Mouse (Mus musculus) adrenal gland, adult 8-10 months (tissue): ENCODE results near the gene Sema6d. TPM values are rescaled to one million over a fixed set of nuclear protein-coding genes. Genes with fewer than 3 reads are reported as not detected.

Experiments used
- DNase-seq: peaks from one replicate; pipeline ENCODE4 v3.0.0; 2022
- total RNA-seq, 4 experiments: library from RNA; stranded (reverse); gene quantifications; 2 replicates each; pipeline ENCODE4 v1.2.4; 2022

Gene Sema6d
- total RNA-seq, 4 experiments from 2014 or later: 5.1 to 12.7 (median 10.7) TPM

DNA sequence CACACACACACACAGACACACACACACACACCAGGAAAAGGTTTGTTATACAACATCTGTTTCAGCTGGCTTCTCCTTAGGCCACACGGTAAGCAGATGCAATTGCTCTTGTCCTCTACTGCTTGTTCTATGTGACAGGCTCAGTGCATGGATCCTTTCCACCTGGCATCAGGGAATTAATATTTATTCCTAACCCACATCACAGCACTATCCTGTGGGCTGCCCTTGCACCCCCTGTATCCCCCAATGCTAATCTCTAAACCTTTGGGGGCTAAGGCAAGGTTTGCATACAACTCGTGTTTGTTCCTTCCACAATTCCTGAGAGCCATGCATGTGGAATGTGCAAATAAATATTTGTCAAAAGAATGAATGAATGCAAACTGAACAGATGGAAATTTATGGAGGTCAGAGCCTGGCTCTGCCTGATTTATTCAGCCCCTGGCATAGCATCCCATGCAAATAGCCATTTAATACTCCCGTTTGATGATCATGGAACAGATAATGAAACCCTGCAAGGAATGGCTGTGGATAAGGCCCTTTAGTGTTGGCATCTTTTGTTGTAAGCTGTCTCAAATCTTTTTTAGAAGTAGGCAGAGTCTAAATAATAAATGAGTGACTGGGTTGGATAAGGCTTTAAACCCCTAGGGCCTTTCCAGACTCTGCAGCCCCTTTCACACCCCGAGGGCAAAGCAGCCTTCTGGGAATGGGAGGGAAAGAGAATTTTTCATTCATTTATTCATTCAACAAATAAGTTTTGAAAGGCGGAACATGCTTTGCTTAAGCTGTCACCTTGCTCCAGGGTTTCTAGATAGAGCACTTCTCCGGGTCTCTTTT is 383.1 kb downstream of the Sema6d start:
- DNase-seq: no peak

DNA sequence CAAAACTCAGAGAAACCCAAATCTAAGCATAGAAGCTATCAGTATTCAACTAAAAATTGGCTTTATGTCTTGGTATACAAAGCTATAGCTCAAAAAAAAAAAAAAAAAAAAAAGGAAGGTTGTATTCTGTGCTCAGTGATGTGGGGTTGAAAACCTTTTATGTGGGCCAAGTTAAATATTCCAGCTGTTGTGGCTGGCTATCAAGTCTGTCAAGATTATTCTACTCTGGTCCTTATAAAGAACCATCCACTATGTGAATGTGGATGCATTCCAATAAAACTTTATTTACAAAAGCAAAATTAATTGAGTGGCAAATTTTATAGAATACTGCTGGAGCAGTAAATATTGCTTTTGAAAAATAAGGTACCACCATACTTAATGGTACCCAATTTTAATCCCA is 388.1 kb downstream of the Sema6d start:
- DNase-seq: no peak

DNA sequence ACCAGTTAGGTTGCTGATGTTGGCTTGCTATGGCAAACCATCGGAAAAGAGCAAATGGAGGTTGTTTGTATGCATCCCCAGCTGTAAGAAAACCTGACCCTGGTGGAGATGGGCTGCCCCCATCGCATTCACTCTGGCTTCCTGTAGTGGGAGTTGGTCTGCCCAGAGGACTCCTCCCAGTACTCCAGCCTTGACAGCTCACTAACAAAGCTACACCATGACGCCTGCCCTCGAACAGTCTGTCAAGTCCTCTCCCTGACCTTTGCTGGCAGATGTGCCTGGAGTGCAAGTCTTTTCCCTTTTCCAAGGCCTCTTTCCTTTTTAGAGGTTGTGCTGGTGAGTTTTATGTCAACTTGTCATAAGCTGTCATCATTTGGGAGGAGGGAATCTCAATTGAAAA is 388.8 kb downstream of the Sema6d start:
- DNase-seq: peak; percentile 17

DNA sequence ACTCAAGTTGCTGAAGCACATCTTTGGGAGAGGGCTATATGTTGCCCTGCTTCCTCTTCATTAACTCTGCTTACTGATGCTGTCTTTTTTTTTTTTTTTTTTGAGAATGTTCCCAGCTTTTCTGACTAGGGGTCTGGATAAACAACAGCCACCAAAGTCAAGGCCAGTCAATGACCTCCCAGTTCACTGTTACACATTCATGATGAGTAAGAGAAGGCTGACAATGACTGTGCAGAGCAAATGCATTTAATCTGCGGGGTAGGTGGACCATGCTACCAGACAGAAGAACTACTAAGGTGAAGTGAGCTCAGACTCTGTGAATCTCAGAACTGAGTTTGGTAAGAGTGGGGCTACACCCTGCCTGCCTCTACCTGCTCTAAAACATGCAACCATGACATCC is 396.0 kb downstream of the Sema6d start:
- peak; percentile 5 for DNase-seq

DNA sequence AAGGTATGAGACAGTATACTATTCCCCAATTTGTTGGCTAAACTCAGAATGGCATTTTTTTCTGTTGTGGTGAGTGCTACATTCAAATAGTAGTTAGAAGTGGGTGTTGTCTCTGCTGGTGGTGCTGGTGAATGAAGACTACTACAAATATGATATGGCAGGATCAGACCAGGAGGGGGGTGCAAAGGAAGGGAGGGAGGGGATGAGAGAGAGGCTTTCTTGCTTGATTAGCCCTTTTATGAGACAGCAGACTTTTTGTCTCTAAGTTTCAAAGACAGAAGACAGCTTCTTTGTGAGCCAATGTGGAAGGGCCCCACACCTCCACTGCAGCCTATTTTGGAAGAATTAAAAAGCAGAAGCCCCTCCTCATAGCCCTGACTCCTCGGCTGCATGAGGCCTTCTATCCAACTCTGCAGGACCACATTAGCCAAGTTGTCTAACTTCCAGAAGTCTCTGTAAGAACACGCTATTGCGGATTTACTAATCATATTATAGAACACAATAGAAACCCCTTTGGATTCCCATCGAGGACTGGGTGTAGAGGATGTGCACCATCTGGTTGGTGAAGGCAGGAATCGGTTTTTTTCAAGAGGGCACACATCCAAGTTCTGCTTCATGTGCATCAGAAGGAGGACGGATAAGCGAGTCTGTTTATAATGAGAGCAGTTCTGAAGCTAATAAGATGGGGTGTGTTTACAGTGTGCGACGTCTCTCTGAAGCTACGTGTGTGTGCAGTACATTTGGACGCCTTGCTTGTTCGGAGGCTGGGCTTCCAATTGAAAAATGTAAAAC is 400.4 kb downstream of the Sema6d start:
- no peak for DNase-seq

DNA sequence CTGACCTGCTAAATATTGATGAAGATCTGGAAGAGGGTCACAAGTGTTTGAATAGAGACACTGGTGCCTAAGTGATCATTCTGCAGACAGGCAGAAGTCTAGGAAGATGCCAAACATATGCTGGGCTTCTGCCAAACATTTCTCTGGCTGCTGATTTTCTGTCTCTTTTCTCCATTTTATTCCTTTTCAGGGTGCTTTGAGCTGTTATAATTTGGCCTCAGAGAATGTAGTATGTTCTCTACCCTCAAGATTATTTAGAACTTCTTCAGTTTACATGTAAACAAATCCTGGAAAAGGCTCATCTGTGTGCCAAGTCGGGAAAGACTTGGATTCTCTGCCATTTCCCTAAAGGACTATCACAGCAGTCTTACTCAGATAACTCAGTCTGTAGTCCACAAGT is 406.0 kb downstream of the Sema6d start:
- no peak for DNase-seq

DNA sequence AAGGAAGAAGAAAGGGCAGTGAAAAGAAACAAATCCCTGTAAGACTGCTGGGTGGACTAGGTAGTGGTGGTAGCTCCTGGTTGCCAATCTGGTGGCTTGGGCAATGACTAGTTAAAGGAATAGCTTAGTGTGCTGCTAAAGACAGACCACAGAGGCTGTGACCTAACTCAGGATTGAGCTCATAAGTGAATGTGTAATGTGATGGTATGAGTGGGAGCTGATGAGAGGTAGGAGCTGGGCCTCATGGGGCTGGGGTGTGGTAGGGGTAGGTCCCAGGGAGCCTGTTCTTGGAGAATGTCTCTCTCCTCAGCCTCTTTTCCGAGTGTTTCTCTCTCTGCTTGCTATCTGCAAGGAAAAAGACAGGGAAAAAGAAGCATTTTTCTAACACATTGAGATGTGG is 409.9 kb downstream of the Sema6d start:
- no peak for DNase-seq

DNA sequence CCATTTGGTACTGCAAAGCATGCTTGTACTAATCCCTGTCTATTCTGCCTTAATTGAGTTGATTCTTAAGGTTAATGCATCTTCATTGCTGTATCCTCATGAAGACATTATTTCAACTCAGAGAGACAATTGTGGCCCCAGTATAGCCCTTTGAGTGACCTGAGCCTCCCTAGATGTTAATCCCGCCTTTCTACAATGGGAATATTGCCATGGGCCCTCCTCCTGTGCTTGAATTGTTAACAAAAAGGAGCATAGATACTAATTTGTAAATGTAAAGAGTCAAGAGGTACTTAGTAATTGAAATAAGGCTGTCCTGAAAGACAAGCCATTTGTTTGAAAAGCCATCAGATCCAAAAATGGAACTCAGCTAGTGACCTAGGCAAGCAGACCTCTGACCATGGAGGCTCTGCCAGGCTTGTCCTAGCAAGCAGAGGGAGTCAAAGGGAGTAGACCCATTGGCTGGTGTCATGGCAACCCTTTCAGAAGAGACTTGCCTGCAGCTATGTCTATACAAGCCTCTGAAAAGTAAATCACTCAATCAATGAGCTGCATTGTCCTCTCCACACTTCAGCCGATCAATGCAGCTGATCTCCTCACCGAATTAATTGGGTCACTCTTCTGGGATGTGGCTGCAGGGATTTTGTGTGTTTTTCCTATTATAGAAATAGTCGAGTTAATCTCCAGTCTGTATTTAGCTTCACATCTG is 416.2 kb downstream of the Sema6d start:
- DNase-seq: no peak

DNA sequence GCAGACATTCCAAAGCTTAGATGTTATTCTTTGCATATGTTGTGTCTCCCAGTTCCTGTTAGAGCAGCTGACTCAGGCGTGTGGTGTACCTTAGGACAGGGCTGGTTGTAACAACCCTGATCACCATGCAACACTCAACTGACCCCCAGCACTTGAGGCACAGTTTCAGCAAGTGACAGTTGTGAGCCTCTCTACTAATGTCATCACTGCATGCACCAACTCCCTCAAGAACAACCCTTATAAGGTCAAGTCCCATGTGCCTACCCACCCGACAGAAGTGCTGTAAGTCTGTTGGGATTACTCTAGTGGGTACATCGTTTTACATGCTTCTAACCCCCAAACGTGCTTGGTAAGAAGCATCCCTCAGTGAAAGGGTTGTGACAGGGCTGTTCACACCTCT is 418.0 kb downstream of the Sema6d start:
- DNase-seq: no peak

DNA sequence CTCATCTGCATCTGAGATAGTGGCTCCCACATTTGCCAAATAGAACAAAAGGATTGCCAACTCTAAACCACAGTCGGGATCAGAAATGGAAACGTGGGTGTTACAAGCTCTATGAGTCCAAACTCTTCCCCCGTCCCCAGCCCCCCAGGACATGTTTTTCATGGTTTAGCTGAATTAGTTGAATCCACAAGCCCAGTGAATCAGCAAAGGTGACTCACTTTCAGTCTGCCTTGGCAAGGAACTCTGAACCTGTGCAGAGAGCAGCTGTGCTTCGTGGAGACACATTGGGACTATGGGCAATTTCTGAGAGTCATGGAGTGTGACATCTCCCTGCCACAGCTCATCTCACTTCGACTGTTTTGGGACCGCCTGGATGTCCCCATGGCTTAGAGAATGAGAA is 419.7 kb downstream of the Sema6d start:
- no peak for DNase-seq

DNA sequence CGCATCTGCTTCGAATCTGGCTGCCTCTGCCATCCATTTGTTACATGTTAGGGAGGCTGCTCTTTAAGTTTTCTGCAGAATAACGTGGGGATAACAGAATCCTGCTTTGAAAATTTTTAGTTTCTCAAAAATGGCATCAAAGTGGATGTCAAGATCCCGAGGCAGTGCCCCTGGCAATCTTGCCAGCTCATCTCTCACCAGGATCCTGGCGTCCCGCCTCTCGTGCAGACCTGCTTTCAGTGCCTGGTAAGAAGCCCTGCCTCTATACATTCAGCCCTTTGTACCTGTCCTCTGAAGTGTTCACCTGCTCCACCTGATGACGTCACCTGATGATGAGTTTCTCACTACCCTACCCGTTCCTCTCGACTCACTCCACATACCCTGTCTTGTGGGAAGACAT is 422.1 kb downstream of the Sema6d start:
- no peak for DNase-seq

DNA sequence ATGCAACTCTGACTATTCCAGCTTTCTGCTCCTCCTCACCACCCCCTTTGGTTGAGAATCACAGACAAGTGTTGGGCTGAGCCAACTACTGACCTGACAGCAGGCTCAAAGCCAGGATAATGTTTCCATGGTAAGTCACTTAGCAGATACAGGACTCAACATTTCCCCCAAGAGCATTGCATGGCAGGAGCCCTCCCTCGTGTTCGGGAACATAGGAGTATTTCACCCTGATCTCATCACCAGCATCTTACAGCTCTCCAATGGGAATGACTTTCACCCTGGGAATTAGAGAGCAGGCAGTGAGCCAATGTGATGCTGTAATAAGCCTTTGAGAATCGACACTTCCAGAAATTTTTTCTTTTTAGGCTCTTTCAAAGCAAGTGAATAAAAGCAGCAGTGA is 432.7 kb downstream of the Sema6d start:
- DNase-seq: no peak

DNA sequence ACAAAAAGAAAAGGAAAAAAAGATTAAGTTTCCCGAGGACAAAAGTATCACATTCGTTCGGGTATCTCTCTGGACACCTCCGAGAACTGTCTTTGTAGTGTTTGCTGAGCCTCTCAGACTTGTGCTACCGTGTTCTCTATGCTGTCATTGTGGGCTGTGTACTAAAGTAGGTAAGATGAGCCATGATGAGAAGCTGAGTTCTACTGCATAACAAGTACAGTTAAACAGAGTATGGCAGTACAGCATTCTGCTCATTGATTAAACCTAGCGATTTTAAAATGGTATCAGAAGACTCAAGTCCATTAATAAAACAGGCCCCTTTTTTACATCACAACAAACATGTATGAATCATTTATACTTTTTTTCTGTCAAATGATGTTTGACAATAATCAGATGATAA is 433.9 kb downstream of the Sema6d start:
- no peak for DNase-seq

DNA sequence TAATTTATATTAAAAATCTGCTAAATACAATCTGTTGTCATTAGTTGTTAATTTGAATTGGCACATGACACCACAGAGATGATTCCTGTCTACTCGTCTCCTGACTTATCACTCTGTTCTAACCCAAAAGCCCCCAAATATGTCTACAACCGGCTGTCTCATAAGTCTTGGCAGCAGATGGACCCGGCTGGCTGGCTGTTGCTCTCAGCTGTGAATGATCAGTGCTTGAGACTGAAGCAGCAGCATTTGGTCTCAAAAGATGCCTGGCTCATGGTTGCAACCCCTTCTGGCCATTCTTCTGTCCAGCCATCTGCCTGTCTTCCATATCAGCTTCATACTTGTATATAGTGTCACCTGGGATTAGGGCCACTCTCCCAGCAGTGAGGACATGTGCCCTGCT is 434.4 kb downstream of the Sema6d start:
- no peak for DNase-seq

DNA sequence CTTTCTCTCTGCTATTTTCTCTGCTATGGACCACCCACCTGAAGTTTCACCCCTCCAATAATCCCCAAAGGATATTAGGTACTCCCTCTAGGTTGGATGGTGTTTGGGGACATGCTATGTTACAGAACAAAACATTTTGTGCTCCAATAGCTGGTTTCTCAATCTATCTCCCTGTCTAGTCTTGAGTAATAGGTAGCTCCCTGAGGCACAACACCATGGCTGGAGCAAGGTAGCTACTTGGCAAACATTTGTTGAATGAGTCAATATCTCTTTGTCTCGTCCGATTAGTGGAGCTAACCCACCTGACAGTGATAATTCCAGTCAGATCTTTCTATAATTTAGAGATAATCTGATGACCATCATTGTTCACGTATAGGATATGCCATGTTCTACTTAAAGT is 437.9 kb downstream of the Sema6d start:
- DNase-seq: no peak

DNA sequence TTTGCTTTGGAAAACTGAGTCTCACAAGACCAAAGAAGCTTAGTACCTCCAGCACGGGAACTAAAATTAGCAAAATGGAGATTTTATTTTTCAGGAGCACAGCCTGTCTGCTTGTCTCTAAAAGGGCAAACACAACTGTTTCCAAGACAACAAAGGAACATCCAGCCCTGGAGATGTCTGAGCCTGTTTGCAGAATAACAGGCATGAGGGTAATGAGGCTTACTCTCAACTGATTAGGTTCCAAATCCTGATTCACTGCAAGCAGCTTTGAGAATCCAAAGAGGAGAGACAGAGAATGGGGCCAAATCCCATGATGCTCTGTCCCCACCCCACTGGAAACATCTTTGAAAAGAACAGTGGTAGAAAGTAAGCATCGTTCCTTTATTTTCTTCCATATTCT is 440.7 kb downstream of the Sema6d start:
- DNase-seq: no peak

DNA sequence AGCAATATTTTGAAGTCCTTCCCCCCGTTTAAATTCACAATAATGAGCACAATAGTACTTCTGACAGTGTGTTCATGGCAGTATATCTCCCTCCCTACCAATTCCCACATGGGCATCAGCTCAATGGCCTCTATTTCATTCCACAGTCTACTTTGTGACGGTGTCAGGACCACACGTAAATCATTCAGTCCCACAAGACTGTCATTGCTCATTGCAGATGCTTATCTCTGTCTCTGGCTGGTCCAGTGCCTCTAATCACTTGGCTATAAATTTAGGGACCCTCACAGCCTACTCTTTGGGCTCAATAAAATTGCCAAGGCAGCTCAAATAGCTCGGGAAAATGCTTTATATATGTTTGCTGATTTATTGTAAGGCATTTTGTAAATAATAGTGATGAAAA is 441.3 kb downstream of the Sema6d start:
- DNase-seq: no peak

DNA sequence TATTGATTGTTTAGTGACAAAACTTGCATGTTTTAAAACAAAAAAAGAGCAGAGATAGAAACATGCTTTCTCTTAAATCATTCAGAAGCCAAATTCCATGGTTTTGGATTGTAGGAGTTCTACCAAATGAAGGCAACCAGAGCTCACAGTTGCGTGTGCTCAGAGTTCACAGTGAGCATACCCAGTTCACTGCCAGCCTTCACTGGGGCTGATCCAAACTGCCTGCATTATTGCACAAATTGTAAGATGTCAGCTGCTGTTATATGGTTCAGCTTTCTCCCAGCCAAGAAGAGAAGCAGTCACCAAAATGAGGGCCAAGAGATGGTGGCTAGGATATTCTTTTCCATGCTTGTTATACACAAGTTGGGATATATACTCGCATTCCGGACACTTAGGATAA is 443.1 kb downstream of the Sema6d start:
- DNase-seq: no peak

DNA sequence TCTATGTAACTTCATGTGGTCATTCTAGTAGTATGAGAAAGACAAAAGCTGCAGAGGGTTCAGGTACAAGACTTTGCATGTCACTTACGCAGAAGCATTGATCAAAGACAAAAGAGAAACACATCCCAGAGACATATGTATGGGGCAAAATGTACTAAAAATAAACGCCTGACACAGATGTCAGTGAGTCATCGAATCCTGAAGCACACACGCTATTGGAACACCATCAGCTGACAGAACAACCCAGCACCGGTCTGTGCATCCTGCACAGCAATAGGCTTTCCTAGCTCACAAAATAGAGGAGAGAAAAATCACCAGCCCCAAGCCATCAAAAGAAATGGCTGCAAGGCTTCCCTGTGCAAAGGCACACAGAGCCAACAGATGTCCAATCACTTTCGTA is 443.8 kb downstream of the Sema6d start:
- no peak for DNase-seq

DNA sequence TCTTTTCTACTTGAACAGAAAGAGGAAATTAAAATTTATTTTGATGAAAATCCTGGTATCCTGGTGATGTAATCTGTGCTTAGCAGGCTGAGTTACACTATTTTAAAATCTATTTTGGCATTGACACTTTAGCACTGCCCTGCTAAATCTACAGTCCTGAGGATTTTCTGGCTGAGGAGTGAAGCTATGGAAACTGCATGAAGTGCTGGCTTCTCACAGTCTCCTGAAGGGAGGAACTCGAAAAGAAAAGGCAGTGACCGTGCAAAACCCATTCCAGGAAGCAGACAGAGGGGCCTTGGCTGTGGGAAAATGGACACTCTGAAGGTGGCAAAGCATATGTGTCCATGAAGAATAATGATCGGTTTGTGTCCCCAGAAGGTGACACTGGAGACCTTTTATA is 460.5 kb downstream of the Sema6d start:
- DNase-seq: no peak

DNA sequence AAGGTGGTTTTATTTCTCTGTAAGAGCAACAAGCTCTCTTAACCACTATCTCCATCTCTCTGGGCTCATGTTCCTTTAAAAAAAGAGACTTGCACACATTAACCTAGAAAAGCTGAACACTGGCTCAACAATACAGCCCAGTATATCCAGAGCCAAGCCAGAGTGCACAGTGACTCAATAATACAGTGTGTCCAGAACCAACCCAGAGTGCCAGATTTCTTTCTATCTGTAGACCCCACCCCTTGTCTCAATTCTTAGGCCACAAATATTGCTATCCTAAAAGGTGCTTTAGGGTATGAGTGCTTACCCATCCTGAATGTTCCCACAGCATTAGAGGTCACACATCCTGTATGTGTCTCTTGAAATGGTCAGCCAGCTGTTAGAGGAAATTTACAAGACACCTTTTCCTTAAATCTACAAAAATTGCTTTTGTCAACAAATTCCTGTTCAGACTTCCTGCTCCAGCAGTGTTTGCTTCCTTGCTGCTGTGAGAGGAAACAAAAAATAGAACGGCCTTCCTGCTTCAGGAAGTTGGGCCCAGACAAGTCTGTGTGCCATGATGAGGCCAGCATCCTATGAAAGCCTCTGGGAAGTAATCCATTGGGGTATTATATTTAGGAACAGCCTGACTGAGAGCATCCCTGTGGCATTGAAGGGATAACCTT is 465.1 kb downstream of the Sema6d start:
- DNase-seq: peak; percentile 22

DNA sequence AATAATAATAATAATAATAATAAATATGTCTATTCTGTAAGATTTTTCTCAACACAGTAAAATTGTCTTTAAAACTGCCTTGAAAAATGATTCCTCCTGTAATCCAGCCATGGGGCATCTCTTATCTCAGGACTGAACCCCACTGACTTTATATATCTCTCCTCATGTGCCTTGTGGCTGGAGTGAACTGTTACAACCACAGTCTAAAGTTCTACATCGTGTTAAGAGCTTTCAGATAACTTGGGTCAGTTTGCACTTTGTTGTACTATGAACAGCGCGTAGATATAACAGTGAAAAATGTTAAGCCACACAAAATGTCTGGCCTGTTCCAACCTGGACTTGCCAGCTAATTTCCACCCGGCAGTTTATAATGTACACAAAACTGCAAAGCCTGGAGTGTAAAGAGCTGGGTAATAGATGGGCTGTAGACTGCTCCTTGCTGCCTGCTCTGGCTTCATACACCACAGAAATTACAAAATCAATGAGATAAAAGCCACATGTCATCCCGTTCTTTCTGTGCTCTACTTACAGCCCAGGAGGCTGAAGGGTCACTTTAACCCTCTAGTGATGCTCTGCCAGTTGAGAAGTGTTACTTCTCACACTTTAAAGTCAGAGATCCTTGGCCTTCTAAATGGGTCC is 467.2 kb downstream of the Sema6d start:
- DNase-seq: no peak
